Mouse (Mus musculus): ENCODE measurements around the gene Mmd2.

The Mmd2 gene

DNA sequence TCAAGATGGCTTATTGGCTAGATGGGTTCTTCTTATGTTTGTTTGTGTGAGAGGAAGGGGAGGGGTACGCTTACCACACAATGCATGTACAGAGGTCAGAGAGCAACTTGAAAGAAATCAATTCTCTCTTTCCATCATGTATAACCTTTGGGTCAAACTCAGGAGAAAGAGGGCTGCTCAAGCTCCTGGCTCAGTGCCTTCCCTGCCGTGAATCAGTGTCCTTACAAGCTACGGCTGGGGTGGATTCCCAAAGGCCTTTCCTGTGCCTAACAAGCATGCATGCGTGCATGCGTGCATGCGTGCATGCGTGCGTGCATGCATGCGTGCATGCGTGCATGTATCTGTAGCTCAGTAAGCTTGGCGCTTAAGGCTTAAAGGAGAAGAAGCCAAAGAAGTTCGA is 3.3 kb downstream of the Mmd2 start:
- DNase-seq (ENCODE audit: low spot score) = no peak

DNA sequence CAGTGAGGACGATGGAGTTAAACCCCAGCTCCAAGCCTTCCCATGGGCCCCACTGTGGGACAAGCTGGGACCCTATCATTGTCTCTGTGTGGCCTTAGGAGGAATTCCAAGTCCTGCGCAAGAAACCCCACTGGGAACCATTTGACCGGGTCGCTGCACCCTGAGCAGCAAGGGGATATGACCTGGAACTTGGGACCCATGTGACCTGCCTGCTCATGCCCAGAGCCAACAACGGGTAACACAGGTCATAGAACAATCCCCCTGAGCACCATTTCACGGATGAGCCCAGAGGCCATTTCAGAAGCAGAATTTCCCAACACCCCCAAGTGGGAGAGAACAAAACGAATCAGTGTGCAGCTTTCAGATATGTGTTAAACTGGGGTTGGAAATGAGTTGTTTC is 4.2 kb downstream of the Mmd2 start:
- DNase-seq (ENCODE audit: low spot score) = no peak

DNA sequence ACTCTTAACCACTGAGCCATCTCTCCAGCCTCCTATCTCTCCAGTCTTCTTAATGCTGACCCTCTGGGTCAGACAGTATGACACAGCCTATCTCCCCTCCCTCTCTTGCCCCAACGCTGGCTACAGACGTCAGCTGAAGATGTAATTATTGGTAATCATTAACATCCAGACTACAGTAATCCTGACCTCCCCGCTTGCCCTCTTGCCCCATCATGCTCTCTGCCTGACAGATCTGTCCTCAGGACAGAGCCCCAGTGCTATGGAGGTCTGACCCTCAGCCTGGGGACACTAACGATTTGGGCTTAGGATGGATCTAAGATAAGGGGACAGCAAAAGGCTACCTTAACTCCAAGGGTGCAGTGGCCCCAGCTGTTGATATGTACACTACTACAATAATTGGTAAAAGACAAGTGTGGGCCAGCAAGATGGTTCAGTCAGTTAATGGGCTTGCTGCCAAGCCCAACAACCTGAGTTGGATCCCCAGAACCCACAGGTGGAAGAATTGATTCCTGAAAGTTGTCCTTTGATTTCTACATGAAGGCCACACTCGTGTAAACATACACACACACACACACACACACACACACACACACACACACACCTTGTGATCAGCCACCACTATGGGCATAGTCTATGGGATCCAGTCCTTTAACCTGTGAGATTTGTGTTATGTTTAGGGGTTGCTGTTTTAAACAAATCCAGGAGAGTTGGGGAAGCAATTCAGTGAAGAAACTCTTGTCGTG is 10.8 kb downstream of the Mmd2 start:
- DNase-seq (ENCODE audit: low spot score) = no peak

DNA sequence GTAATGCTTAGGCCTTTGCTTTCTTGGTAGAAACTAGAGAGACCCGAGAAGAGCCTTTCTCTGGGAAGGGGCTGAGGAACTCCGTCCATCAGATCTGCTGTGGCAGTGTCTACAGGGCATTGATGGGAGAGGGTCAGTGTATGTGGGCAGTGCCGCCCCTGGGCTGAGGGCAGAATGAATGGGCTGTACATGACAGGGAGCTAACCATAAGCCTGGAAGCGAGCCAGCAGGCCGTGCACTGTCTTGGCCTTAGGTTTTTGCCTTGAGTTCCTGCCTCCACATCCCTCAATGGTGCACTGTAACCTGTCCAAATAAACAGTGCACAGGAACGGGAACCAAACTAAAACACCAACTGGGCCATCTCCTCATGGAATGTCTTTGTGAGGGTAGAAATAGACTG is 11.9 kb downstream of the Mmd2 start:
- DNase-seq (ENCODE audit: low spot score) = no peak

DNA sequence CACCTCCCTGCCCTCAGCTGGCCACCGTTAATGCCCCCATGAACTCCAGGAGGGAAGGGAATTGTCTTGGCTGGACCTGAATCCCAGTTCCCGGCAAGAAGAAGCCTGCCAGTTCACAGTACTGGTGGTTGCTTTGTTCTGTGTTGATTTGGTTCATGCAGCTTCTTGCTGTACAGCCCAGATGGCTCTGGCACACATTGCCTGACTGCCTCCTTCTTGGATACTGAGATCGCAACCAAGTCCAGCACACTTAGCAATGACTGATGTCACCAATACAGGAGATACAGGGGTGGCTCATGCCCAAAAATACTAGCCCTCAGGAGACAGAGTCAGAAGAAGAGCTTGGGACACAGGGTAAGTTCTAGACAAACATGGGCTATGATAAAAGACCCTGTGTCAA is 12.9 kb downstream of the Mmd2 start:
- no peak for DNase-seq (ENCODE audit: low spot score)

DNA sequence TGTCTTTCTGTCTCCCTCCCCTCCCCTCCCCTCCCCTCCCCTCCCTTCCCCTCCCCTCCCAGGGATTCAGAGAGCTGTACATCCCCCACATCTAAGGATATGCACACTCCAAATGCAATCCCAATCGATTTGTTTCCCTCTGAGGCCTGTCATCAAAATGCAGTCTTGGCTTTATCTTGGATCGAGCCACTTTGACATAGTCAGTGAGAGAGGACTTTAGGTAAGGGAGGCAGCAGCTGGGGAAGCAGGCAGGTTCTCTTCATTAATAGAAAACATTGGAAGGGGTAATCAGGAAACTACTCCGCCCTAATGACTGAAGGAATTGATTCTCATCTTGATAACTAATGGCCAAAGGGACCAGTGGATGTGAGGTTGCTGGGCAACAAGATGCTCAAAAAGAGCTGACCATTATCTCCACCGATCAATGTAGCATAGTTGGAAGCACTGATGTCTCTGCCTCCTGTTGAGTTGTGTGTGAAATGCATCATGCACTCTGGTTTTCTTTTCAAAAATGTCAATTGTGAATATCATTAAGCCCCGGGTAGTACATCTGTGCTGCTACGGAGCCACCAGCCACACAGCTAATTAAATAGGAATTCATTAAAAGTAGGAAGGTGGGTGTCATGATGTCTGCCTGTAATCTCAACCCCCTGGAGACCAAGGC is 17.5 kb downstream of the Mmd2 start:
- DNase-seq (ENCODE audit: low spot score) = no peak

DNA sequence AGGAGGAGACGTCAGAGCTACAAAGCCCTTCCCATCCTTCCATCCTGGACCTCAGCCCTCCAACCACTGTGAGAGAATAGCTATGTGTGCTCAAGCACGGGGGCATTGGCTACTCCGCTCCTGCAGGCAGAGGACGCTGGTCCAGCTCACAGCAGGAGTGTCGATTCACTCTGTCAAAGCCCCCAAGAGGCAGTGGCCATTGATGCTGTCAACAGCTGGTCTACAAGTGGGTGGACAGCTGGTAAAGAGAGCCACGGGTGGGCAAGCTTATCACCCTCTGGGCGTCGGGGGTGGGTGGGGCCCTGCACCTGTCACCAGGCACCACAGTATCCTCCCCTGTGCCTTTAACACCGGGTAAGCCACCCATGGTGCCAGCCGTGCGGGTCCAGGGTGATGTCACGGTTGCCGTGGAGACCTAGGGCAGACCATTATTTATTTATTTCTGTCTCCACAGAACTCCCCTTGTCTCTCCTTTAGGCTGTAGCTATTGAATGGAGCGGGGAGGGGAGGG is 24.9 kb downstream of the Mmd2 start:
- DNase-seq (ENCODE audit: low spot score) = no peak

DNA sequence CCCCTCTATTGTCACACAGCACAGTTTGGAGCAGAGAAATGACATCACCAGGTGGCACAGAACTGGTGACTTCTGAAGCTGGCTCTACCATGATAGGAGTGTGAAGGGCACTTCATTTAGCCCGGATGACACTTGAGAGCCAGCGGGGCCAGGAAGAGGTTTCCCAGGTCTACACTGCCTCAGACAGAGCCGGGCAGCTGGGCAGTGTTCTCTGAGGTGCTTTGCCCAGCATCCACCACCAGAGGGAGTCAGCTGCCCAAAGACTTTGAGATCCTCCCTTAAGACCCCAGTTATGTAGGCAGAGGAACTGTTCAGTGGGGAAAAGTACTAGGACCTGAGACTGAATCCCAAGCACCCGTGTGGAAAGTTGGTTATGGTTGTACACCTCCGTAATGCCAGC is 27.1 kb downstream of the Mmd2 start:
- DNase-seq (ENCODE audit: low spot score) = peak; percentile 86

DNA sequence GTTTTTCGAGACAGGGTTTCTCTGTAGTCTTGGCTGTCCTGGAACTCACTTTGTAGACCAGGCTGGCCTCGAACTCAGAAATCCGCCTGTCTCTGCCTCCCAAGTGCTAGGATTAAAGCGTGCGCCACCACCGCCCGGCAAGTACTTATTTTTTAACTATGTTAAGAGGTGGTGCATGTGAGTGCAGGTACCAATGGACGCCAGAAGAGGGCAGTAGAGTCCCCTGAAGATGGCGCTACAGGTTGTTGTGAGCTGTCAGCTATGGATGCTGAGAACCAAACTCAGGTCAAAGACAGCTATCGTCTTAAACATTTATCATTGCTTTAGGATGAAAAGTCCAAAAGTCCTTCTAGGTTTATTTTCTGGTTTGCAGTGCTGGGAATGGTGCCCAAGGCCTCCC is 30.4 kb downstream of the Mmd2 start:
- no peak for DNase-seq (ENCODE audit: low spot score)

DNA sequence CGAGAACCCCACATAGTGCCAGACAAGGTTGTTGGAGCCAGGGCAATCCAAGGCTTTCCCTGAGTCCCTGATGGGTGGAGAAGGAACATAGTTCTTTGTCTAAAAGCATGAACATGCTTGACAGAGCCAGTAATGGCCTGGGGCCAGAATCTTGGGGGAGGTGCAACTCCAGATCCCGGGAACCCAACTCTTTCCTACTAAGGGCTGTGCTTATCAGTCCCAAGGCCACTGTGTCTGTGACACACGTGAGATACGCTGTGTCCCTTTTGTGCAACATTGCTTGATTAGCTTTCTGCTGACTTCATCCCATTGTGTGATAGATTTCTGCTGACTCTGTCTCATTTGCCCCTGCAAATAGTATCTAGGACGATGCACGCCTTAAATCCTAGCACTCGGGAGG is 31.8 kb downstream of the Mmd2 start:
- DNase-seq (ENCODE audit: low spot score) = no peak

DNA sequence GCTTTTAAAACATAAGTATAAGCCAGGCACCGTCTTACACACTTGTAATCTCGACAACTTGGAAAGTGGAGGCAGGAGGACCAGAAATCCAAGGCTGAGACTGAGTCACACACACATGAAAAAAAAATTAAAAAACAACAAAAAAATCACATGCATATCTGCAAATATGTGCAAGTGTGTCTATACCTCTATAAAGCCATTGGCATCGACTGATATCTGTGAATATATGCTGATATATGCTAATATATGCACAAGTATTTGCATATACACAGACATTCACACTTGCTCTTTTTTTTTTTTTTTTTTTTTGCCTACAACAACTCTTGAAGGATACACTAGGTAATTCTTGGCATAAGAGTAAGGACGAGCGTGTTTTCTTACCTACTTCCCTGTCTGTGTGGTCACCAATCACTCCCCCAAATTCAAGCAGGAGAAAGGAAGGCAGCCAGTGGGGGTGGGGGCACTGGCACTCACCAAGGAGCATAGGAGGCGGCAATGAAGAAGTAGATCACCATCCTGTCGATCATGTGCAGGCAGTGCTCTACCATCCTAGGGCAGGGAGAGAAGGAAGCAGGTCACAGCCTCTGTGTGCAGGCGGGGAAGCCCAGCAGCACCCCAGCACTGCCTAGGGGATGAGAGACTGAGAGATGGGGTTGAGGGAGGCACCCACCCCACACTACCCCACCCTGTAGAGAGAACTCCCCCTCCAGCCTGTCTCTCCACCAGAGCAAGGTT is 34.1 kb downstream of the Mmd2 start:
- no peak for DNase-seq (ENCODE audit: low spot score)

DNA sequence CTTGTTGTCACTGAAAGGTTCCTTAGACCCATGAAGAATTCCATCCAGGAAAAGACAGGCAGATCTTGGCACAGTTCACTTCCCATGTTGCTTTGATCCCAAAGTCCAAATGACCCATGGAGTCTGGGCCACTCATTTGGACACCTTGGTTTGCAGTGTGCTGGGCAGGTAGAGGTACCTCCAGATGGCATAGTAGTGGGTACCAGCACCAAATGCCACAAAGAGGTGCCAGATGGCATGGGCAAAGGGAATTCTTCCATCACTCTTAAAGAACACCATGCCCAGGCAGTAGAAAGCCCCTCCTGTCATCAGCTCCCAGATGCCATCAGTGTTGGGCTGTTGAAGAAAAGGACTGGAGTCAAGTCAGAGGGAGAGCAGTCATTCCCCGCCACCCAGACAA is 44.0 kb downstream of the Mmd2 start:
- DNase-seq (ENCODE audit: low spot score) = no peak

DNA sequence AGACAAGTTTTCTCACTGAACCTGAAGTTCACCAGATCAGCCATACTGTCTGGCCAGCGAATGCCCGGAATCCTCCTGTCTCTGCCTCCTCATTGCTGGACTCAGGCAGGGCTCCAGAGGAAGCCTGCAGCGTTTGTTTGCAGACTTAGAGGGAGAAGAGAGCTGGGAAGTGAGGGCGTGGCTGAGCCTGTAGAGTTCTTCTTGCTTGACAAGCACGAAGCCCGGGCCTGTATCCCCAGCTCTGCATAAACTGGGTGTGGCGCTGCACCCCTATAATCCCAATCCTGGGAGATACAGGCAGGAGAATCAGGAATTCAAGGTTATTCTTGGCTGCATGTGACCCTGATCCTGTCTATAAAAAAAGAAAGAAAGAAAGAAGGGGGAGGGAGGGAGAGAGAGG is 48.3 kb downstream of the Mmd2 start:
- DNase-seq (ENCODE audit: low spot score) = no peak

DNA sequence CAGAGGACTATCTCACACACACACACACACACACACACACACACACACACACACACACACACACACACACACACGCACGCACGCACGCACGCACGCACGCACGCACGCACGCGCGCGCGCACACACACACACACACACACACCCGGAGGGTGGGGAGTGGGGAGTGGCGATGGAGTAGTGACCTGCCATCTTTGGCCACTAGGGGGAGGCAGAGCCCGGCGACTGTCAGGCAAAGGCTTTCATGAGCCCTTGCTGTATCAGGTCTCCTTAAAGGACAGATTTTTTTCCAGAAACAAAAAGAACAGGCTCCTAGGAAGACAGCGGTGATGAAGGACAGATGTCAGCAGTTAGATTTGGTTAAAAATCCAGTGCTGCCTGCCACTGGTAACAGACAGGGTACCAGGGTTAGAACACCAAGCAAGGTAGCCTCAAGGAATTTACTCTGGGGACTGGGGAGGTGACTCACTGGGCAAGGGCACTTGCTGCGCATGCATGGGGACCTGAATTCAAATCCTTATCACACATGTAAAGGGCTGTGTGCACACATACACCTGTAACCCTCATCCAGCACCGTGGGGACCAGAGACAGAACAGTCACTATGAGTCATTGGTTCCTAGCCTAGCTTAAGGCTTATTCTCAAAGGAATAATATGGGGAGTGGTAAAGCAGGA is 51.1 kb downstream of the Mmd2 start:
- peak; percentile 81 for DNase-seq (ENCODE audit: low spot score)

DNA sequence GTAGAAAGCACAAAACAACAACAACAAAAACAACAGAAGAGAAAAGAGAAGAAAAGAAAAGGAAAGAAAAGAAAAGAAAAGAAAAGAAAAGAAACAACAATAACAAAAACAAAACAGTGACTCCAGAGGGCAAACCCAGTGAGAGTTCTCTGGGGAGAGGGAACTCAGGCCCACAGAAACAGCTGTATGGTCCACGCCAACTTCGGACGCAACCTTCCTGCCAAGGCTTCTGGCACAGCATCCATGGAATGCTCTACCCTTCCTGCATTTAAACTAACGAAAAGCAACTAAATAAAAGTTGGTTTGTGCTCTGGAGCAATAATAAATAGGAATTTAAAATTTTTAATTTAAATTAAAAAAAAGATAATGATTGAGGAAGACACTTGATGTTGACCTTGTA is 51.9 kb downstream of the Mmd2 start:
- no peak for DNase-seq (ENCODE audit: low spot score)

DNA sequence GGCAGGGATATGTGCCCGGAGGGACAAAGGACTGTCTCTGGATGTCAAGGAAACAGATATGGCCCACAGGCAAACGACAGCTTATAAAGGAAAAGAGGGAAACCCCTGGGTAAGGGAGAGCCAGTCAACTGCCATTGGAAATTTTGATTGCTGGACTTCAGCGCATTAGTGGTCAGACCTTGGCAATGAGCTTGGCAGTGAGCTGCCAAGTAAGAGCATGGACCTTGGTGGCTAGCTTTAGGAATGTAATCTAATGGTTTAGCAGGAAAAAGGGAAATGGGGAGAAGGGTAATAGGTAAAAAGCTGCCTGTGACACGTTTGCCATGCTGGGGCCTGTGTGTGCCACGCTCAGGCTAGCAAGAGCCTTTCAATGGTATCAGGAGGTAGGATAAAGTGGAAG is 52.7 kb downstream of the Mmd2 start:
- DNase-seq (ENCODE audit: low spot score) = no peak

DNA sequence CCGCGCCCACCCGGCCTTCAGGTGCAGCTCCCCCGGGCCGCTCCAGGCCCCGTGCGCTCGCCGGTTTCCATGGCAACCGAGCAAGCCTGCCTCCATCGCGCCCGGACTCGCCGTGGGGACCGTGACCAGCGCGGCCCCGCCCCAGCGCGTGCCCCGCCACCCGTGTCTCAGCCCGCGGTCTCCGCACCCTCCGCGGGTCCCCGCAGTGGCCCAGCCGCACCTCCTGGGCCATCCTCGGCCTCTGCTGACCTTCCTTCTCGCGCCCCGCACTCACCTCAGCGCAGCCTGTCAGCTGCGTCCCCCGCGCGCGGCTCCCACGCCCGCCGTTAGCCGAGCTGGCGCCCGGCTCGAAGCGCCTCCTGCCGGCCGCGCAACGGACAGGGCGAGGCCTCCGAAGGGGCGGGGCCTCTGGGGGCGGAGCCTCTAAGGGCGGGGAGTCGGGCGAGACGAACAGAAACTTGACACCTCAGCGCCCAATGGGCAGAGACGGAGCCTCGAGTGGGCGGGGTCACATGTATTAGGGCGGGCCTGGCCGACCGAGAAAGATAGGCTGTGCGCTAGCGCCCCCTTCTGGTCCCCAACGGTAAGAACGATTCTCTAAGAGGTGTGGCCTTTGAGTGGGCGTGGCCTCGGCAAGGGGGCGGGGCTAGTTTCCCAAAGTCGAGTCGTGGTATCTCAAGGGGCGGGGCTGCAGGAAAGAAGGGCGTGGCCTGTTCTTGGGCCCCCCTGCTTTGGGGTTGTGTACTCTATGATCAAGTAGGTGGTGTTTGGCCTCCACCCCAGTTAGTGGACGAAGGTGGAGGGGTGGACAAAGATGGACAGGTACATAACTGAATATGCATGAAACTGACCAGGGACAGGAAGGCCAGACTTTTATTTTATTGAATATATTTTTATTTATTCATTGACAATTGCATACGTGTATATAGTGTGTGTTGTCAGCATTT is 57.6 kb downstream of the Mmd2 start, which contains the start of gene Radil:
TSS of gene Radil (minus strand) at position 393 of the 947 bp plus-strand sequence.
- DNase-seq (ENCODE audit: low spot score) = peak; percentile 98

DNA sequence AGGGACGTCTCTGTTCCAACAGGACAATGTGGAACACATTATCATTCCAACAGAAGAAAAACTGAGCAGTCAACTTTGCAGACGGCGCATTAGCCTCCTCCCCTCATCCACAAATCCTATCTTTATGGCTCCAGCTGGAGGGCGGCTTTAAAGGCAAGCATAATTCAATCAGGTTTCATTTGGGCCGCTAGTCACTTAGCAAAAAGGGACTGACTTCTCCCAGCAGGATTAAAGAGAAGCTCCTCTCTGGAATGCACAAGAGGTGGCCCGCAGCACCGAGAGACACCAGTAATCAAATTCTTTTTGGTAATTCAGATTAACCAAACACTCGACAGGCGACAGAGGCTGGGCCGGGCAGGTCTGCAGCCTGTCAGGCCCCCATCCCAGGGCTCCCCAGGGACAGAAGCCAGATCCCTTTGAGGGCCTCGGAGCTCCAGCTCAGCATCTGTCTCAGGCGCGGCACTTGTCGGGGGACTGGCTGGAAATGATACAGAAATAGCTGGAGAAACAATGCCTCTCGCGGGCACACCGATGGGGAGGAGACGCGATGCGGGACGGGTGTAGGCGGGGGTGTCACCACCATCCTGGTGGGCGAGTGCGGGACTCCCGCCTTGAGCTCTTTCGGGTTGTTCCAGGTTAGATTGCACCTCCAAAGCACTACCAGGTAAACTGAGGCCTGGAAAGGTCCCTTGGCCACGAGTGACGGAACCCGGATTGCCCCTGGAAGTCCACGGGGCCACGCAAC is 58.5 kb downstream of the Mmd2 start:
- peak; percentile 80 for DNase-seq (ENCODE audit: low spot score)

DNA sequence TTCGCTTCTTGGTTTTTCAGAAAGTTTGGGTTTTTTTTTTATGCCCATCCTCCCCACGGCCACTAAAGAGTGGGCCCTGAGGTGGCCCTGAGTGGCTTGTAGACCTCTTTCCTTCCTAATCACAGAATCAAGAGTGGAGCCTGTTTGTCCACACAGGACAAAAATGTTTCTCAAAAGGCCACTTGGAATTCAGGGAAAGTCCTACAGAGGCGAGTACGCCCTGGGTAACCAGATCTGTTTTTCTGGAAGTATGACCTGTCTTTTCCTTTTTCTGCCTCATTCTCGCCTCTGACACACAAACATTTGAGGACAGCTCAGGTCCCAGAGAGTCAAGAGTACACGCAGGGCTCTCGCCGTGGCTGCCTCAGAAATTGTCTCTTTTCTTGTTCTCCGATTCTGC is 59.2 kb downstream of the Mmd2 start:
- peak; percentile 40 for DNase-seq (ENCODE audit: low spot score)

DNA sequence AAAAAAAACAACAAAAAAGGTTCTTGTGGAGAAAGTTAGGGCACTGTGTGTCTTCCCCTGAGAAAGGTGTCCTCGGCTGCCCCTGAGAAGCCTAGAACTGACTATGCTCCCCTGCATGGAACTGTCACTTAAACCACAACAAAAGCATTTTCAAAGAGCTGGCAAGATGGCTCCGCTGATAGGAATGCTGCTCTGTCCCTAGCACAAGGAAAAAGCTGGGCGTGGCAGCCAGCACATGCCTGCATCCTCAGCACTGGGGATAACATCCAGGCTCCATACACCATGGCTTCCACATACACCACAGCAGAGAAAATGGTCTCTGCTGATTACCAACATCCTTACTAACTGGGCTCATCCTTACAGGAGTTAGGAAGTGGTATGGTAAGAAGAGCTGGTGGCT is 61.5 kb downstream of the Mmd2 start:
- no peak for DNase-seq (ENCODE audit: low spot score)

DNA sequence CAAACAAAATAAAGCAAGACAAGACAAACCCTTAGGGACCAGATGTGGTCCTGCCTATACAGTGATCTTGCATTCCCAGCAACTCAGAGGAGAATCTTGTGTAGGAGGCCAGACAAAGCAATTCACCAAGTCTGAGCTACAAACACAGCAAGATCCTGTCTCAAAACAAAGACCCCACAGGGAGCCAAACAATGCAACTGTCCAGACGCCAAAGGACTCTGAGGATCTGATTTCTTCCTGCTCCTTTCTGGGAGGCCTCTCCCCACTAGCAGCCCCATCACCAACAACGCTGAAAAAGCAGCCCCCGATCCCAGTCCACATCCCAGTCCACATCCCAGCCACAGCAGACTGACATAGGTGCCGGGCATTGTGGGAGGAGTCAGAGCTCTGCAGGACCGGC is 62.3 kb downstream of the Mmd2 start:
- DNase-seq (ENCODE audit: low spot score) = no peak
